In genomic region chr6:97526092-97526491, GRCm38 (mm10) we compare ENCODE assay signal across 9 mouse cellular contexts.
DNase-seq lines count a peak whose midpoint lies in the region; ATAC-seq and TF ChIP-seq lines count a peak whose summit lies in the region.
"Had no signal": no experiment of that assay in that cellular context is flagged by ENCODE, and none has a peak within 500 bp of the region (broad histone marks: within the 10 kb centered on the region; RNA-seq: fewer than 3 reads in every experiment).

No protein-coding gene starts in this region.

- H3K27me3 ChIP-seq in liver, embryonic 12.5 days (replicated peaks): no peaks in the 10 kb centered on the region
- peaks cover 0 to 1% of the 10 kb centered on the region in 2 experiments; a peak in 2 of 4 replicates for H3K27me3 ChIP-seq in MEL (ENCODE audit: control insufficient read depth in 1 of 2, insufficient read depth in 2 of 2, low read length in 2 of 2)
- no peaks in the 10 kb centered on the region; the same call in 1 of the 2 replicates for H3K27me3 ChIP-seq in forebrain, embryonic 11.5 days (ENCODE audit: control insufficient read depth, insufficient read depth, low read length)
- H3K27me3 ChIP-seq in limb, embryonic 10.5 days (ENCODE audit: low read depth, poor library complexity, severe bottlenecking): no peaks in the 10 kb centered on the region

- H3K9ac ChIP-seq in liver, embryonic 12.5 days: no peak overlapping the region
- no peak overlapping the region for H3K9ac ChIP-seq in MEL (ENCODE audit: control insufficient read depth, low read depth, low read length, poor library complexity, severe bottlenecking)
- no peak overlapping the region for H3K9ac ChIP-seq in forebrain, embryonic 11.5 days (ENCODE audit: low read length)
- H3K9ac ChIP-seq: heart, embryonic 13.5 days had no signal

- H3K4me3 ChIP-seq in liver, embryonic 12.5 days: no peak overlapping the region
- no peak overlapping the region for H3K4me3 ChIP-seq in MEL (ENCODE audit: control insufficient read depth in 1 of 2, insufficient read depth in 1 of 2, low read depth in 2 of 2, low read length in 2 of 2)
- no peak overlapping the region for H3K4me3 ChIP-seq in forebrain, embryonic 11.5 days (ENCODE audit: low read depth, low read length)
- no peak overlapping the region for H3K4me3 ChIP-seq in limb, embryonic 10.5 days
- H3K4me3 ChIP-seq: heart, embryonic 13.5 days had no signal

- DNase-seq in liver: peak; percentile 69
- peak; percentile 65 for DNase-seq in MEL (ENCODE audit: low read depth, low spot score)
- DNase-seq in c-Kit-positive CD71-positive TER-119-negative erythroid progenitor cells, embryonic 14.5 days (ENCODE audit: low read depth): peak; percentile 23
- peak; percentile 84 for DNase-seq in forebrain, embryonic 11.5 days (ENCODE audit: low spot score)
- DNase-seq in limb, embryonic 10.5 days (ENCODE audit: low spot score): peak; percentile 79
- peak; percentile 18 to 39 for DNase-seq in natural killer cell, adult 2 months (ENCODE audit: low spot score in 2 of 2)
- no peak for DNase-seq in frontal cortex, postnatal 25 days (ENCODE audit: low spot score in 2 of 2)

- no peak overlapping the region for H3K27ac ChIP-seq in liver, embryonic 12.5 days
- no peak overlapping the region for H3K27ac ChIP-seq in MEL (ENCODE audit: control insufficient read depth, low read depth, low read length)
- no peak overlapping the region for H3K27ac ChIP-seq in forebrain, embryonic 11.5 days (ENCODE audit: low read depth, low read length)
- no peak overlapping the region for H3K27ac ChIP-seq in limb, embryonic 10.5 days
- H3K27ac ChIP-seq: heart, embryonic 13.5 days had no signal

- H3K4me1 ChIP-seq in liver, embryonic 12.5 days: no peaks in the 10 kb centered on the region
- H3K4me1 ChIP-seq in MEL (ENCODE audit: control insufficient read depth in 1 of 2, insufficient read depth in 2 of 2, low read length in 2 of 2): no peaks in the 10 kb centered on the region; a peak in 1 of 4 replicates
- peaks cover 10% of the 10 kb centered on the region; the same call in 1 of the 2 replicates for H3K4me1 ChIP-seq in forebrain, embryonic 11.5 days (replicated peaks; ENCODE audit: control insufficient read depth, insufficient read depth, low read length)
- H3K4me1 ChIP-seq in limb, embryonic 10.5 days: 0 out of 2 replicates have a peak, but pooled peaks cover 3% of the 10 kb centered on the region

- ATAC-seq in liver, embryonic 12.5 days: no peak
- peak; percentile 39; the same call in 1 of the 2 replicates for ATAC-seq in forebrain, embryonic 11.5 days (replicated peaks; ENCODE audit: low FRiP score)

- peak; percentile 86 for TF ChIP-seq RAD21 in MEL (IDR thresholded peaks at IDR 0.05; ENCODE audit: low read depth, low read length)

- H3K79me2 ChIP-seq in MEL (ENCODE audit: control insufficient read depth, insufficient read depth, low read length, poor library complexity): no peaks in the 10 kb centered on the region

- TF ChIP-seq POLR2A in MEL (IDR thresholded peaks at IDR 0.05; ENCODE audit: control insufficient read depth in 1 of 2, insufficient read depth in 1 of 2, low read depth in 1 of 2, low read length in 2 of 2, poor library complexity in 1 of 2): no peak

- 12% methylated on average over 8 of the region's 8 CpGs for WGBS in liver, embryonic 12.5 days (ENCODE audit: insufficient replicate concordance)
- 17% methylated on average over 8 of the region's 8 CpGs for WGBS in forebrain, embryonic 11.5 days
- 22% methylated on average over 8 of the region's 8 CpGs for WGBS in limb, embryonic 10.5 days

- peak; percentile 79 to 88 (median 85) for TF ChIP-seq CTCF in MEL (IDR thresholded peaks at IDR 0.05 in 2 of 3, conservative IDR thresholded peaks at IDR 0.05 in 1 of 3; ENCODE audit: control insufficient read depth in 1 of 3, insufficient read depth in 1 of 3, low read depth in 2 of 3, low read length in 3 of 3, poor library complexity in 1 of 3, severe bottlenecking in 1 of 3)

- no peaks in the 10 kb centered on the region for H3K9me3 ChIP-seq in liver, embryonic 12.5 days (replicated peaks)
- H3K9me3 ChIP-seq in MEL (replicated peaks; ENCODE audit: insufficient read depth, low read length): no peaks in the 10 kb centered on the region
- no peaks in the 10 kb centered on the region for H3K9me3 ChIP-seq in forebrain, embryonic 11.5 days (ENCODE audit: control insufficient read depth, low read length)
- H3K9me3 ChIP-seq in limb, embryonic 10.5 days (replicated peaks): no peaks in the 10 kb centered on the region
- H3K9me3 ChIP-seq: heart, embryonic 13.5 days had no signal

- TF ChIP-seq EP300 in MEL (IDR thresholded peaks at IDR 0.05; ENCODE audit: low read depth in 1 of 2, low read length in 2 of 2): no peak

- H3K36me3 ChIP-seq in liver, embryonic 12.5 days: no peaks in the 10 kb centered on the region
- H3K36me3 ChIP-seq in MEL (ENCODE audit: control insufficient read depth in 1 of 2, insufficient read depth in 2 of 2, low read length in 2 of 2): no peaks in the 10 kb centered on the region; a peak in 1 of 4 replicates
- no peaks in the 10 kb centered on the region for H3K36me3 ChIP-seq in forebrain, embryonic 11.5 days (ENCODE audit: control insufficient read depth, insufficient read depth, low read length)
- no peaks in the 10 kb centered on the region for H3K36me3 ChIP-seq in limb, embryonic 10.5 days
- H3K36me3 ChIP-seq: heart, embryonic 13.5 days had no signal

- no peak overlapping the region for H3K4me2 ChIP-seq in liver, embryonic 12.5 days
- H3K4me2 ChIP-seq in forebrain, embryonic 11.5 days (ENCODE audit: low read depth, low read length, severe bottlenecking): no peak overlapping the region
- H3K4me2 ChIP-seq: heart, embryonic 13.5 days had no signal

TF ChIP-seq in MEL, 35 proteins besides CTCF, POLR2A, EP300 and RAD21:
- TF ChIP-seq CHD2 (IDR thresholded peaks at IDR 0.05; ENCODE audit: low read length) (no peak), KAT2A (conservative IDR thresholded peaks at IDR 0.05; ENCODE audit: low read depth, low read length) (no peak), MYB (IDR thresholded peaks at IDR 0.05; ENCODE audit: low read depth, low read length) (no peak), CHD1 (IDR thresholded peaks at IDR 0.05; ENCODE audit: low read depth, low read length) (no peak), ZC3H11A (IDR thresholded peaks at IDR 0.05; ENCODE audit: low read depth, low read length) (peak; percentile 53), MEF2A (IDR thresholded peaks at IDR 0.05; ENCODE audit: extremely low read depth, insufficient replicate concordance, low read depth, low read length, poor library complexity, severe bottlenecking) (no peak), RCOR1 (IDR thresholded peaks at IDR 0.05; ENCODE audit: low read depth, low read length) (no peak), MYC (IDR thresholded peaks at IDR 0.05; ENCODE audit: low read depth, low read length) (no peak), SMC3 (IDR thresholded peaks at IDR 0.05; ENCODE audit: low read depth, low read length) (peak; percentile 64)

Comparison
In these comparisons a context has a peak if more than half of its experiments do, and no peak if none do; other contexts are left out.
1. DNase-seq: peak in liver (single experiment), MEL (single experiment), c-Kit-positive CD71-positive TER-119-negative erythroid progenitor cells, embryonic 14.5 days (single experiment), forebrain, embryonic 11.5 days (single experiment), limb, embryonic 10.5 days (single experiment) and natural killer cell, adult 2 months (2 of 2); none in frontal cortex, postnatal 25 days (0 of 2).